Comparison of ENCODE assay signal across 9 mouse cellular contexts in genomic region chr9:113990547-113991248, GRCm38 (mm10). TPM values are rescaled to one million over a fixed set of nuclear protein-coding genes. Genes with fewer than 3 reads are reported as not detected.
DNase-seq lines count a peak whose midpoint lies in the region; ATAC-seq and TF ChIP-seq lines count a peak whose summit lies in the region.
"Had no signal": no experiment of that assay in that cellular context is flagged by ENCODE, and none has a peak within 500 bp of the region (broad histone marks: within the 10 kb centered on the region; RNA-seq: fewer than 3 reads in every experiment).

No protein-coding gene starts in this region.

- no peak for TF ChIP-seq POLR2A in MEL (IDR thresholded peaks at IDR 0.05; ENCODE audit: control insufficient read depth in 1 of 2, insufficient read depth in 1 of 2, low read depth in 1 of 2, low read length in 2 of 2, poor library complexity in 1 of 2)

- H3K27me3 ChIP-seq in MEL (ENCODE audit: control insufficient read depth in 1 of 2, insufficient read depth in 2 of 2, low read length in 2 of 2), result no peaks in the 10 kb centered on the region
- H3K27me3 ChIP-seq in lung, embryonic 16.5 days (ENCODE audit: control insufficient read depth, insufficient read depth, low read depth, low read length), result no peaks in the 10 kb centered on the region

- ATAC-seq in hematopoietic stem cell, adult 5-6 weeks (replicated peaks in 1 of 2; ENCODE audit: insufficient read depth in 1 of 2, low FRiP score in 2 of 2, low TSS enrichment in 1 of 2, low read depth in 1 of 2, poor library complexity in 2 of 2, severe bottlenecking in 2 of 2), result peak; percentile 91 to 97
- ATAC-seq in lung, embryonic 16.5 days (ENCODE audit: low read depth), result peak; percentile 90

- H3K36me3 ChIP-seq in MEL (ENCODE audit: control insufficient read depth in 1 of 2, insufficient read depth in 2 of 2, low read length in 2 of 2), result no peaks in the 10 kb centered on the region
- no peaks in the 10 kb centered on the region for H3K36me3 ChIP-seq in lung, embryonic 16.5 days (ENCODE audit: control insufficient read depth, insufficient read depth, low read length)

- no peak for TF ChIP-seq EP300 in MEL (IDR thresholded peaks at IDR 0.05; ENCODE audit: low read depth in 1 of 2, low read length in 2 of 2)

- H3K9ac ChIP-seq in MEL (ENCODE audit: control insufficient read depth, low read depth, low read length, poor library complexity, severe bottlenecking), result no peak overlapping the region
- no peak overlapping the region; the same call in 1 of the 2 replicates for H3K9ac ChIP-seq in lung, embryonic 16.5 days (ENCODE audit: low read length)

- H3K4me1 ChIP-seq in MEL (ENCODE audit: control insufficient read depth in 1 of 2, insufficient read depth in 2 of 2, low read length in 2 of 2), result no peaks in the 10 kb centered on the region; a peak in 1 of 4 replicates
- H3K4me1 ChIP-seq in lung, embryonic 16.5 days (replicated peaks; ENCODE audit: control insufficient read depth, insufficient read depth, low read length), result no peaks in the 10 kb centered on the region

- peak; percentile 85 for TF ChIP-seq RAD21 in MEL (IDR thresholded peaks at IDR 0.05; ENCODE audit: low read depth, low read length)

- no peak overlapping the region for H3K4me3 ChIP-seq in MEL (ENCODE audit: control insufficient read depth in 1 of 2, insufficient read depth in 1 of 2, low read depth in 2 of 2, low read length in 2 of 2)
- 0 out of 2 replicates have a peak overlapping the region, but pooled peaks have one; percentile 8 for H3K4me3 ChIP-seq in lung, embryonic 16.5 days (ENCODE audit: low read length)
- H3K4me3 ChIP-seq: myocyte had no signal

- WGBS in lung, embryonic 16.5 days, result 23% methylated on average over 18 of the region's 18 CpGs

- H3K9me3 ChIP-seq in MEL (replicated peaks; ENCODE audit: insufficient read depth, low read length), result no peaks in the 10 kb centered on the region
- H3K9me3 ChIP-seq in lung, embryonic 16.5 days (ENCODE audit: control insufficient read depth, low read length), result no peaks in the 10 kb centered on the region

- H3K4me2 ChIP-seq in lung, embryonic 16.5 days (ENCODE audit: low read depth, low read length), result peak overlapping the region; percentile 41

- TF ChIP-seq CTCF in MEL (IDR thresholded peaks at IDR 0.05 in 2 of 3, conservative IDR thresholded peaks at IDR 0.05 in 1 of 3; ENCODE audit: control insufficient read depth in 1 of 3, insufficient read depth in 1 of 3, low read depth in 2 of 3, low read length in 3 of 3, poor library complexity in 1 of 3, severe bottlenecking in 1 of 3), result peak; percentile 83 to 97 (median 92)

- peak; percentile 89 for DNase-seq in MEL (ENCODE audit: low read depth, low spot score)
- peak; percentile 81 for DNase-seq in cerebellum, adult 8-10 months
- DNase-seq in forelimb bud, embryonic 11.5 days (ENCODE audit: low read depth, low spot score), result peak; percentile 89
- peak; percentile 64 to 83 for DNase-seq in layer of hippocampus, adult 8-10 months (ENCODE audit: low spot score in 2 of 2)
- DNase-seq in ovary, postnatal 14 days (ENCODE audit: low spot score), result peak; percentile 73
- peak; percentile 44 to 82 for DNase-seq in thymus, postnatal 10 days (ENCODE audit: low spot score in 2 of 2)

- H3K27ac ChIP-seq in MEL (ENCODE audit: control insufficient read depth, low read depth, low read length), result no peak overlapping the region
- H3K27ac ChIP-seq in lung, embryonic 16.5 days (ENCODE audit: low read length), result no peak overlapping the region

- H3K79me2 ChIP-seq in MEL (ENCODE audit: control insufficient read depth, insufficient read depth, low read length, poor library complexity), result no peaks in the 10 kb centered on the region

TF ChIP-seq in MEL, 35 proteins besides CTCF, POLR2A, EP300 and RAD21:
- no peak for TF ChIP-seq HCFC1 (IDR thresholded peaks at IDR 0.05; ENCODE audit: low read depth, low read length)
- no peak for TF ChIP-seq CHD2 (IDR thresholded peaks at IDR 0.05; ENCODE audit: low read length)
- TF ChIP-seq ZMIZ1 (IDR thresholded peaks at IDR 0.05; ENCODE audit: low read depth, low read length), result no peak
- no peak for TF ChIP-seq USF2 (IDR thresholded peaks at IDR 0.05; ENCODE audit: borderline replicate concordance in 1 of 2, insufficient read depth in 1 of 2, low read depth in 1 of 2, low read length in 2 of 2)
- TF ChIP-seq MYB (IDR thresholded peaks at IDR 0.05; ENCODE audit: low read depth, low read length), result no peak
- no peak for TF ChIP-seq TBP (IDR thresholded peaks at IDR 0.05; ENCODE audit: low read depth, low read length)
- TF ChIP-seq MAX (IDR thresholded peaks at IDR 0.05; ENCODE audit: low read length), result no peak
- TF ChIP-seq SMC3 (IDR thresholded peaks at IDR 0.05; ENCODE audit: low read depth, low read length), result peak; percentile 89
- TF ChIP-seq RCOR1 (IDR thresholded peaks at IDR 0.05; ENCODE audit: low read depth, low read length), result no peak
- TF ChIP-seq JUND (IDR thresholded peaks at IDR 0.05; ENCODE audit: low read depth, low read length), result no peak
- TF ChIP-seq ZC3H11A (IDR thresholded peaks at IDR 0.05; ENCODE audit: low read depth, low read length), result peak; percentile 61
- TF ChIP-seq MXI1 (IDR thresholded peaks at IDR 0.05; ENCODE audit: low read depth, low read length), result no peak

RNA-seq across cellular contexts. Expression of gene Fbxl2, which starts 55.3 kb away (rescaled TPM):
- 1.5 and 1.8 TPM in 2 replicates for total RNA-seq in MEL (2012; rRNA removed)
- polyA plus RNA-seq in MEL (2012; ENCODE audit: insufficient read depth in 1 of 2, insufficient read length in 2 of 2, low read depth in 1 of 2, low replicate concordance in 2 of 2, missing spikeins in 1 of 2), result 1 to 10 TPM in 1 of 2 experiments, not detected in 1; 3.0 TPM
- 0.40 and 1.0 TPM in 2 replicates for total RNA-seq in hematopoietic stem cell, adult 5-6 weeks (2017)
- 10 to 100 TPM; 31.7 to 41.2 (median 36.7) TPM for total RNA-seq in layer of hippocampus, adult 8-10 months (2022)
- polyA plus RNA-seq in lung, embryonic 16.5 days (2015; fragmentation: Nextera tagmentation; extraction: Ambion mirVana), result 3.6 and 4.4 TPM in 2 replicates

RNA-seq across cellular contexts. Expression of gene Ubp1, which starts 60.0 kb away (rescaled TPM):
- total RNA-seq in MEL (2012; rRNA removed), result 45.5 and 46.4 TPM in 2 replicates
- polyA plus RNA-seq in MEL (2012; ENCODE audit: insufficient read depth in 1 of 2, insufficient read length in 2 of 2, low read depth in 1 of 2, low replicate concordance in 2 of 2, missing spikeins in 1 of 2), result 10 to 100 TPM; 60.8 to 95.5 TPM
- 75.9 and 79.3 TPM in 2 replicates for total RNA-seq in hematopoietic stem cell, adult 5-6 weeks (2017)
- 10 to 100 TPM; 68.5 to 87.8 (median 80.9) TPM for total RNA-seq in layer of hippocampus, adult 8-10 months (2022)
- 22.6 and 26.8 TPM in 2 replicates for polyA plus RNA-seq in lung, embryonic 16.5 days (2015; fragmentation: Nextera tagmentation; extraction: Ambion mirVana)

Comparison
In these comparisons a context has a peak if more than half of its experiments do, and no peak if none do; other contexts are left out.
1. RNA of gene Fbxl2, which starts 55.3 kb away (total RNA-seq): 31.7 to 41.2 TPM in layer of hippocampus, adult 8-10 months; 1.5 to 1.8 TPM in MEL and 0.40 to 1.0 TPM in hematopoietic stem cell, adult 5-6 weeks; every median in the first group is over 10 times any median in the second.
2. Peak in every context shown above with its lines, with median percentiles within 50 percentile points of each other: DNase-seq.